Mouse (Mus musculus) central nervous system, embryonic 11.5 days (tissue): ENCODE results near the gene Olfr228. TPM values are rescaled to one million over a fixed set of nuclear protein-coding genes. Genes with fewer than 3 reads are reported as not detected.

ENCODE experiments used
- polyA plus RNA-seq: library from polyadenylated mRNA; depleted of rRNA; stranded (reverse); fragments of >200 nt; gene quantifications from 2 replicates; pipeline ENCODE4 v1.2.3, GENCODE M21; 2012; rRNA removed

Olfr228 gene
- polyA plus RNA-seq = not detected in 2 replicates

GRCm38 (mm10) chr2:86487286-86487685 is at the start of gene Olfr228:
Gene Olfr228, minus strand, starts transcription at chr2:86487386.

GRCm38 (mm10) chr2:86508161-86508560 is 21.0 kb upstream of the Olfr228 start, which contains the start of gene Olfr1076:
Gene Olfr1076, plus strand, starts transcription at chr2:86508461.

GRCm38 (mm10) chr2:86456169-86456568 is 31.0 kb downstream of the Olfr228 start, which contains the start of gene Olfr1066:
Gene Olfr1066, minus strand, starts transcription at chr2:86456269.

GRCm38 (mm10) chr2:86450491-86450890 is 36.7 kb downstream of the Olfr228 start, which contains the start of gene Olfr1065:
Gene Olfr1065, minus strand, starts transcription at chr2:86450591.

Other genes starting within 250 kb of the Olfr228 start
- not detected in 2 replicates for gene Olfr1048, start 247.1 kb downstream of the Olfr228 start, polyA plus RNA-seq
- gene Olfr1049, start 229.1 kb downstream of the Olfr228 start, polyA plus RNA-seq = not detected in 2 replicates
- not detected in 2 replicates for gene Olfr1051, start 208.3 kb downstream of the Olfr228 start, polyA plus RNA-seq
- not detected in 2 replicates for gene Olfr1052, start 194.9 kb downstream of the Olfr228 start, polyA plus RNA-seq
- gene Olfr1053, start 172.1 kb downstream of the Olfr228 start, polyA plus RNA-seq = not detected in 2 replicates
- not detected in 2 replicates for gene Olfr1054, start 152.0 kb downstream of the Olfr228 start, polyA plus RNA-seq
- gene Olfr1055, start 137.1 kb downstream of the Olfr228 start, polyA plus RNA-seq = not detected in 2 replicates
- not detected in 2 replicates for gene Olfr1056, start 124.9 kb downstream of the Olfr228 start, polyA plus RNA-seq
- gene Olfr1057, start 109.0 kb downstream of the Olfr228 start, polyA plus RNA-seq = not detected in 2 replicates
- not detected in 2 replicates for gene Olfr1058, start 98.8 kb downstream of the Olfr228 start, polyA plus RNA-seq
- not detected in 2 replicates for gene Olfr1061, start 73.3 kb downstream of the Olfr228 start, polyA plus RNA-seq
- not detected in 2 replicates for gene Olfr1062, start 60.6 kb downstream of the Olfr228 start, polyA plus RNA-seq
- not detected in 2 replicates for gene Olfr1065, start 36.8 kb downstream of the Olfr228 start, polyA plus RNA-seq
- not detected in 2 replicates for gene Olfr1066, start 31.1 kb downstream of the Olfr228 start, polyA plus RNA-seq
- gene Olfr1076, start 21.1 kb upstream of the Olfr228 start, polyA plus RNA-seq = not detected in 2 replicates
- not detected in 2 replicates for gene Olfr1079, start 55.1 kb upstream of the Olfr228 start, polyA plus RNA-seq
- not detected in 2 replicates for gene Olfr1080, start 70.8 kb upstream of the Olfr228 start, polyA plus RNA-seq
- gene Olfr1082, start 111.6 kb upstream of the Olfr228 start, polyA plus RNA-seq = not detected in 2 replicates
- gene Olfr1084, start 152.3 kb upstream of the Olfr228 start, polyA plus RNA-seq = not detected in 2 replicates
- gene Olfr1085, start 174.6 kb upstream of the Olfr228 start, polyA plus RNA-seq = not detected in 2 replicates
- gene Olfr1086, start 192.7 kb upstream of the Olfr228 start, polyA plus RNA-seq = not detected in 2 replicates
- not detected in 2 replicates for gene Olfr1087, start 211.0 kb upstream of the Olfr228 start, polyA plus RNA-seq
- gene Olfr1089, start 246.3 kb upstream of the Olfr228 start, polyA plus RNA-seq = not detected in 2 replicates